Mouse (Mus musculus) adrenal gland (tissue): ENCODE measurements around the gene Smpd1.

Source experiments
- intact Hi-C: fragments of 180-260 bp; cut with DNase I; formaldehyde crosslinking; loops from one replicate; pipeline ENCODE4 v1.15.1; 2025

Smpd1 gene

GRCm38 (mm10) chr7:105557671-105558070 lies 3.5 kb downstream of the Smpd1 start:
- intact Hi-C loops: loop anchor here (10.0 kb wide), 1 partner anchor 177 kb away; the partner anchor contains the start of genes Ilk and Rrp8

GRCm38 (mm10) chr7:105559016-105559415 lies 4.9 kb downstream of the Smpd1 start:
- intact Hi-C loops: loop anchor here (10.0 kb wide), 1 partner anchor 176 kb away; the partner anchor contains the start of genes Ilk and Rrp8

GRCm38 (mm10) chr7:105562317-105562716 lies 8.2 kb downstream of the Smpd1 start:
- intact Hi-C loops: no loop called here

GRCm38 (mm10) chr7:105563367-105563766 lies 9.2 kb downstream of the Smpd1 start:
- intact Hi-C loops: no loop called here

- intact Hi-C loops: no loop called here
Measured at GRCm38 (mm10) chr7:105565071-105565836, 11.1 kb downstream of the Smpd1 start.

GRCm38 (mm10) chr7:105568583-105568982 lies 14.4 kb downstream of the Smpd1 start:
- intact Hi-C loops: no loop called here

- intact Hi-C loops: no loop called here
Measured at GRCm38 (mm10) chr7:105568988-105569471, 14.9 kb downstream of the Smpd1 start.

GRCm38 (mm10) chr7:105569512-105570496 lies 15.6 kb downstream of the Smpd1 start:
- intact Hi-C loops: no loop called here

- intact Hi-C loops: no loop called here
Measured at GRCm38 (mm10) chr7:105570756-105571155, 16.6 kb downstream of the Smpd1 start.

GRCm38 (mm10) chr7:105572949-105573348 lies 18.8 kb downstream of the Smpd1 start:
- intact Hi-C loops: no loop called here

- intact Hi-C loops: no loop called here
Measured at GRCm38 (mm10) chr7:105574537-105574936, 20.4 kb downstream of the Smpd1 start.

- intact Hi-C loops: no loop called here
Measured at GRCm38 (mm10) chr7:105576166-105576748, 22.1 kb downstream of the Smpd1 start.

GRCm38 (mm10) chr7:105577377-105577871 lies 23.3 kb downstream of the Smpd1 start:
- intact Hi-C loops: no loop called here

- intact Hi-C loops: no loop called here
Measured at GRCm38 (mm10) chr7:105578481-105578880, 24.3 kb downstream of the Smpd1 start.

GRCm38 (mm10) chr7:105580627-105581089 lies 26.5 kb downstream of the Smpd1 start:
- intact Hi-C loops: no loop called here

GRCm38 (mm10) chr7:105581094-105581703 lies 27.0 kb downstream of the Smpd1 start, which contains the start of gene Apbb1:
TSS of gene Apbb1 (minus strand) at chr7:105581653.
- intact Hi-C loops: no loop called here

GRCm38 (mm10) chr7:105581959-105582358 lies 27.8 kb downstream of the Smpd1 start:
- intact Hi-C loops: no loop called here

- intact Hi-C loops: no loop called here
Measured at GRCm38 (mm10) chr7:105588325-105588912, 34.3 kb downstream of the Smpd1 start.

- intact Hi-C loops: no loop called here
Measured at GRCm38 (mm10) chr7:105590097-105590496, 35.9 kb downstream of the Smpd1 start.
